Mouse (Mus musculus) heart, embryonic 15.5 days (tissue): ENCODE measurements at regions not wholly inside any gene's neighbourhood (a gene's known extent, or its start where the extent isn't known, plus 50 kb on each side); places are given as distances from the start of the nearest gene placed in this dataset.

ENCODE experiments used
- ATAC-seq: fragments of 200-750 bp; cut with Nextera tagmentation; replicated peaks from 2 replicates; pipeline ENCODE4 v1.8.0; 2017; ENCODE audit warnings: low read depth, moderate TSS enrichment; ENCODE audit not compliant: insufficient number of reproducible peaks, insufficient read depth, low FRiP score
- H3K27ac ChIP-seq: fragments of 300-500 bp; sonication (generic); 2 replicates; pipeline ENCODE4 v1.5.1; 2015; ENCODE audit warnings: mild to moderate bottlenecking, inconsistent platforms
- H3K27me3 ChIP-seq: fragments of 300-500 bp; sonication (generic); 2 replicates; pipeline ENCODE4 v1.6.1; 2015; ENCODE audit warnings: inconsistent platforms
- H3K36me3 ChIP-seq: fragments of 300-500 bp; sonication (generic); 2 replicates; pipeline ENCODE4 v1.6.1; 2015; ENCODE audit warnings: mild to moderate bottlenecking, inconsistent platforms
- H3K4me1 ChIP-seq: fragments of 300-500 bp; sonication (generic); replicated peaks from 2 replicates; pipeline ENCODE4 v1.6.1; 2015; ENCODE audit warnings: inconsistent platforms
- H3K4me2 ChIP-seq: fragments of 300-500 bp; sonication (generic); 2 replicates; pipeline ENCODE4 v1.6.1; 2015; ENCODE audit warnings: inconsistent platforms, mild to moderate bottlenecking, moderate library complexity
- H3K4me3 ChIP-seq: fragments of 300-500 bp; sonication (generic); 2 replicates; pipeline ENCODE4 v1.5.1; 2015; ENCODE audit warnings: mild to moderate bottlenecking, inconsistent platforms
- H3K9ac ChIP-seq: fragments of 300-500 bp; sonication (generic); 2 replicates; pipeline ENCODE4 v1.6.1; 2015; ENCODE audit warnings: mild to moderate bottlenecking, inconsistent platforms
- H3K9me3 ChIP-seq: fragments of 300-500 bp; sonication (generic); replicated peaks from 2 replicates; pipeline ENCODE4 v1.6.1; 2016; ENCODE audit warnings: inconsistent platforms
- WGBS: fragments of 180-500 bp; shearing (Covaris S2); methylation state at CpG from one replicate; pipeline ENCODE4 v1.1.7; 2015; ENCODE audit warnings: mixed read lengths; 5-methylcytosine and 5-hydroxymethylcytosine counted together

GRCm38 (mm10) chr6:93066553-93067376, 123.5 kb upstream of the Adamts9 start:
- Histone ChIP-seq H3K9me3 (no peaks in the 10 kb centered on the region), H3K4me1 (peaks cover 22% of the 10 kb centered on the region; the same call in 1 of the 2 replicates), H3K27me3 (no peaks in the 10 kb centered on the region), H3K4me2 (peak overlapping the region; percentile 41), H3K4me3 (peak overlapping the region; percentile 12; the same call in 1 of the 2 replicates), H3K36me3 (no peaks in the 10 kb centered on the region), H3K27ac (peak overlapping the region; percentile 63), H3K9ac (no peak overlapping the region)
- 59% methylated on average over 11 of the region's 11 CpGs for WGBS
- no peak for ATAC-seq

GRCm38 (mm10) chr6:93065917-93066552, 122.7 kb upstream of the Adamts9 start:
- no peak overlapping the region for H3K9ac ChIP-seq
- no peak for ATAC-seq
- H3K27ac ChIP-seq = peak overlapping the region; percentile 63
- H3K27me3 ChIP-seq = no peaks in the 10 kb centered on the region
- H3K4me2 ChIP-seq = peak overlapping the region; percentile 41
- peak overlapping the region; percentile 12; the same call in 1 of the 2 replicates for H3K4me3 ChIP-seq
- WGBS = 49% methylated on average over 12 of the region's 12 CpGs
- no peaks in the 10 kb centered on the region for H3K36me3 ChIP-seq
- peaks cover 22% of the 10 kb centered on the region; the same call in 1 of the 2 replicates for H3K4me1 ChIP-seq
- no peaks in the 10 kb centered on the region for H3K9me3 ChIP-seq

DNA sequence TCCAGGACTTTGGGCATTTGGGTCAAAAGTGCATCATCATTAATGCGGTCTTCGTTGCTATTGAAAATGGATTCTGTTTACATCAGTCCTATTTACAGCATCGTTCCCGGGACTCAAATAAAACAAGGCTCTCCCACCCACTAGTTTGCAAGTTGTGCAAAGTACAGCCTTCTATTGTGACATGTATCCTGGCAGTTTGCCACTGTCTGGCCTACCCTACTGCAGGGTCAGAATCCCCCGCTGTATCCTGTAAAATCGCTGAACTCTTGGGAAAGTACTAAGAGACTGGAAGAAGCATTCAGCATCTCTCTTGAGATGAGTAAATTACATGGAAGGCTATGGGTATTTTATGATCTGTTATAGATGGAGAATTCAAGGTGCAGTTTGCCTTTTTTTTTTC, 122.1 kb upstream of the Adamts9 start:
- H3K27me3 ChIP-seq = no peaks in the 10 kb centered on the region
- no peak for ATAC-seq

DNA sequence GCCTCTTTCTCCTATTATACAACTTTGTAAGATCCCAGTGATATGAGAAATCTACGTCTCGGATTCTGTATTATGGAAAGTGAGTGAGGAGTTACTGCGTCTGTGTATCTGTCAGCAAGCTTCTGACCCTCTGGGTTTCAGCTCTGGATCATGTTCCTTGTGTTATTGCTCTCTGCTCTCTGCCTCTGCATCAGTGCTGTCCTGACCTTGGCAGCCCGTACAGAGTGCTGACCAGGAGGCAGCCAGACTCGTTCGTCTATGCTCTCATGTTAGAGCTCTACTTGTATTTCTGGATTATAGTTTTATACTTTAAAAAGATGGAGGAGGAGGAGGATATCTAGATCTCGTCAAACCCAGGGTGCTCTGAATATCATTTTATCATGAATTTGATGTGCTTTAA, 121.1 kb upstream of the Adamts9 start:
- Histone ChIP-seq H3K4me3 (no peak overlapping the region), H3K9me3 (no peaks in the 10 kb centered on the region), H3K36me3 (no peaks in the 10 kb centered on the region), H3K4me1 (peaks cover 22% of the 10 kb centered on the region; the same call in 1 of the 2 replicates), H3K9ac (no peak overlapping the region), H3K27ac (no peak overlapping the region), H3K27me3 (no peaks in the 10 kb centered on the region), H3K4me2 (no peak overlapping the region)
- WGBS = 54% methylated on average over 7 of the region's 7 CpGs
- ATAC-seq = no peak

More for the DNA sequence above, 122.1 kb upstream of the Adamts9 start:
- Histone ChIP-seq H3K4me3 (no peak overlapping the region), H3K9ac (no peak overlapping the region), H3K9me3 (no peaks in the 10 kb centered on the region), H3K27ac (no peak overlapping the region; the same call in 1 of the 2 replicates), H3K4me1 (peaks cover 22% of the 10 kb centered on the region; the same call in 1 of the 2 replicates), H3K4me2 (no peak overlapping the region), H3K36me3 (no peaks in the 10 kb centered on the region)
- WGBS = 58% methylated on average over 6 of the region's 6 CpGs

GRCm38 (mm10) chr6:93061741-93062140, 118.4 kb upstream of the Adamts9 start:
- 82% methylated on average over 3 of the region's 3 CpGs for WGBS
- no peak overlapping the region for H3K4me3 ChIP-seq
- no peak overlapping the region for H3K4me2 ChIP-seq
- H3K9me3 ChIP-seq = no peaks in the 10 kb centered on the region
- H3K4me1 ChIP-seq = peaks cover 21% of the 10 kb centered on the region; the same call in 1 of the 2 replicates
- no peaks in the 10 kb centered on the region for H3K27me3 ChIP-seq
- H3K36me3 ChIP-seq = no peaks in the 10 kb centered on the region
- no peak overlapping the region for H3K9ac ChIP-seq
- no peak for ATAC-seq
- H3K27ac ChIP-seq = no peak overlapping the region

GRCm38 (mm10) chr6:93045524-93045923, 102.2 kb upstream of the Adamts9 start:
- no peaks in the 10 kb centered on the region for H3K4me1 ChIP-seq
- WGBS = 26% methylated on average over 2 of the region's 2 CpGs
- no peak overlapping the region for H3K27ac ChIP-seq
- ATAC-seq = no peak
- no peaks in the 10 kb centered on the region for H3K27me3 ChIP-seq
- no peaks in the 10 kb centered on the region for H3K36me3 ChIP-seq
- no peak overlapping the region for H3K9ac ChIP-seq
- H3K4me2 ChIP-seq = no peak overlapping the region
- H3K9me3 ChIP-seq = no peaks in the 10 kb centered on the region
- no peak overlapping the region for H3K4me3 ChIP-seq

GRCm38 (mm10) chr6:93041041-93041440, 97.7 kb upstream of the Adamts9 start:
- Histone ChIP-seq H3K9ac (no peak overlapping the region), H3K4me2 (no peak overlapping the region), H3K9me3 (no peaks in the 10 kb centered on the region), H3K27ac (no peak overlapping the region), H3K27me3 (no peaks in the 10 kb centered on the region), H3K4me1 (no peaks in the 10 kb centered on the region), H3K36me3 (no peaks in the 10 kb centered on the region), H3K4me3 (no peak overlapping the region)
- no peak for ATAC-seq
- 51% methylated on average over 3 of the region's 3 CpGs for WGBS

DNA sequence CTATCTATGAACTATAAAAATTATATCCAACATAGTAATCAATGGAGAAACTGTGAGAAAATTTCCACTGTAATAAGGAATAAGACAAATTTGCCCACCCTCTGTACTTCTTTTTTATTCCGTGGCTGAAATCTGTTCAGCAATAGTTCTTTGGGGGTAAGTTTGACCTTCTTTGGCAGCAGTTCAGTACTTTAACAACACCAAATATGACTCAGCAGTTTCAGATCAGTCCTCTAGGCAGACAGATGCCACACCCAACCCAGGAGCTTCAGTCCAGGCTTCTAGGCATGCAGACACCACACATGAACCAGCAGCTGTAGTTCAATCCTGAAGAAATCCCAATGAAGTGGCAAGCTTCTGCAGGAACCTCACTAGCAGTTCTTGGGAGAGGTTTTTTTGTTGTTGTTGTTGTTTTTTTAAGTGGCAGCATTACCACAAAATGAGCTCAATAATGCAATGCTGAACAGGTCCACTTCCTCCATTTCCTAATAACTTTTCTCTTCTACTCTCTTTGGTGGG, 88.6 kb upstream of the Adamts9 start:
- 83% methylated on average over 1 of the region's 1 CpGs for WGBS
- ATAC-seq = no peak
- H3K4me2 ChIP-seq = no peak overlapping the region
- no peak overlapping the region for H3K4me3 ChIP-seq
- no peak overlapping the region for H3K9ac ChIP-seq
- H3K36me3 ChIP-seq = no peaks in the 10 kb centered on the region
- no peaks in the 10 kb centered on the region for H3K9me3 ChIP-seq
- no peak overlapping the region for H3K27ac ChIP-seq
- no peaks in the 10 kb centered on the region for H3K27me3 ChIP-seq
- H3K4me1 ChIP-seq = no peaks in the 10 kb centered on the region

GRCm38 (mm10) chr6:93026068-93027022, 83.1 kb upstream of the Adamts9 start:
- no peak overlapping the region for H3K4me3 ChIP-seq
- WGBS = 52% methylated on average over 9 of the region's 9 CpGs
- no peaks in the 10 kb centered on the region for H3K9me3 ChIP-seq
- ATAC-seq = no peak; the same call in 1 of the 2 replicates
- no peak overlapping the region for H3K4me2 ChIP-seq
- peaks cover 8% of the 10 kb centered on the region for H3K4me1 ChIP-seq
- H3K27me3 ChIP-seq = no peaks in the 10 kb centered on the region
- no peak overlapping the region for H3K9ac ChIP-seq
- H3K27ac ChIP-seq = peak overlapping the region; percentile 55; the same call in 1 of the 2 replicates
- H3K36me3 ChIP-seq = no peaks in the 10 kb centered on the region

DNA sequence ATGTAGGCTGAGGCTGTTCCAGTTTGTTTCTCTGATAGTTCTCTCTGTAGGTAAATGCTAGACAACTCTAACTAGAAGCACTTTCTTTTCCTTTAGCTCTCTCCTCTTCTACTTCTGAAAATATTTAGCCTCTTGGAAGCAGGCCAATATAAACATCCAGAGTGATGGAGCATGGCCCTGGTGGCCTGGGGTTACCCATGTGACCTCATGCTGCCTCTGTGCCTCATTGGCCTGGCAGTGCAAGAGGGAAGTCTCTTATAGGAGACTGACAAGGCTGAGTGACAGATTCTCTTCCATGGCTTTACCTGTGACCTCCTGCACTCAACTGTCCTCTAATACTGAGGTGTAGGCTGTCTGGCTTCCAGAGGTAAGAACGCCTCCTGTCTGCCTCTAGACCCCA, 71.2 kb upstream of the Adamts9 start:
- 87% methylated on average over 1 of the region's 1 CpGs for WGBS
- ATAC-seq = no peak
- H3K9me3 ChIP-seq = no peaks in the 10 kb centered on the region
- peaks cover 16% of the 10 kb centered on the region for H3K4me1 ChIP-seq
- H3K4me2 ChIP-seq = no peak overlapping the region
- H3K36me3 ChIP-seq = no peaks in the 10 kb centered on the region
- no peak overlapping the region for H3K9ac ChIP-seq
- no peaks in the 10 kb centered on the region for H3K27me3 ChIP-seq
- no peak overlapping the region for H3K27ac ChIP-seq
- H3K4me3 ChIP-seq = no peak overlapping the region

DNA sequence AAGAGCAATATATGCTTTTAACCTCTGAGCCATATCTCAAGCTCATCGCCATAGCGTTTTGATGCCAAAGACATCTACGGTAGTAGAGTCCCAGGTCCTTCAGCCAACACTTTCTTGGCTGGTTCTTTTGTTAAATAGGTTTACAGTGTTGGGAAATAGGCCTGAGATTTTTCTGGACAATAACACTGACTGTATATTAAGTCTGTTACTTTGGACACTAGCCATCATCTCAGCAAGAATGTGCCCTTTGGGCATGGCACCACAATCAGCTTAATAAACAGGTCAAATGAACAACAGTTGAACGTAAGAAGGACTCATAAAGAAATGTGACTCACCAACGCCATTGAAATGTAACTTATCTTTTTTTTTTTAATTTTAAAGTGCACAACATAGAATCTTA, 68.6 kb upstream of the Adamts9 start:
- no peak overlapping the region for H3K4me2 ChIP-seq
- no peak overlapping the region for H3K9ac ChIP-seq
- no peak overlapping the region for H3K27ac ChIP-seq
- H3K36me3 ChIP-seq = no peaks in the 10 kb centered on the region
- H3K9me3 ChIP-seq = no peaks in the 10 kb centered on the region
- WGBS = 87% methylated on average over 5 of the region's 5 CpGs
- H3K4me1 ChIP-seq = peaks cover 16% of the 10 kb centered on the region
- no peak for ATAC-seq
- H3K4me3 ChIP-seq = no peak overlapping the region
- no peaks in the 10 kb centered on the region for H3K27me3 ChIP-seq
